Mouse (Mus musculus) kidney, adult 2 months (tissue): ENCODE data around the gene Ssr2.

Source experiments
- CTCF ChIP-seq: fragments of 200-500 bp; conservative IDR thresholded peaks from 2 replicates; pipeline ENCODE4 v1.5.1; 2011; ENCODE audit warnings: low read depth, mild to moderate bottlenecking, control low read depth, low read length, moderate library complexity, mixed read lengths; ENCODE audit not compliant: insufficient read depth, insufficient read length
- POLR2A ChIP-seq: fragments of 200-500 bp; IDR thresholded peaks from one replicate; pipeline ENCODE4 v1.6.1; 2011; ENCODE audit warnings: low read depth, low read length, control low read depth

DNA sequence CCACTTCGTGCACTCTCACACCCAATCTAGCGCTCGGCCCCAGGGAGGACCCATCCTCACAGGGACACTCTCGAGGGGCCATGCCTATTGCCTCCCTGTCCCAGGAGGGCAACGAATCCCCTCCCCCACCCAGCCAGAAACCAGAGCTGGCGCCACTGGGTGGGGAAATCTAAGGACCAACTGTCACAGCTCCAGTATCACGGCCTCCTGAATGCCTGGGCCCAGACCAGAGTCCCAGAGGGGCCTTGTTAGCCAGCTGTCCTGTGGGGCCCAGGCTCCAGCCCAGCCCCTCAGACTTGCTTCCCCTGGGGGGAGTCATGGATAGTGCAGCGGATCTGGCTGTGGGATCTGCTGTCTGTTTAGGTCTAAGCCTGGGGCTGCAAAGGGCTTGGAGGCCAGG, 48.1 kb upstream of the Ssr2 start:
- TF ChIP-seq POLR2A (no peak), CTCF (no peak)
